Mouse (Mus musculus) testis, adult 2 months (tissue): Measurements from ENCODE around the gene Trim63. TPM values are rescaled to one million over a fixed set of nuclear protein-coding genes. Genes with fewer than 3 reads are reported as not detected.

Experiments used
- H3K27ac ChIP-seq: fragments of 200-500 bp; 2 replicates; pipeline ENCODE4 v1.5.1; 2012; ENCODE audit warnings: low read depth, low read length; ENCODE audit not compliant: control insufficient read depth, insufficient read depth
- H3K27me3 ChIP-seq: fragments of 200-500 bp; 2 replicates; pipeline ENCODE4 v1.6.1; 2012; ENCODE audit warnings: mild to moderate bottlenecking, low read length, moderate library complexity; ENCODE audit not compliant: control insufficient read depth, insufficient read depth
- H3K36me3 ChIP-seq: fragments of 200-500 bp; 2 replicates; pipeline ENCODE4 v1.6.1; 2012; ENCODE audit warnings: mild to moderate bottlenecking, low read length; ENCODE audit not compliant: control insufficient read depth, insufficient read depth
- H3K4me1 ChIP-seq: fragments of 200-500 bp; 2 replicates; pipeline ENCODE4 v1.6.1; 2012; ENCODE audit warnings: low read length; ENCODE audit not compliant: control insufficient read depth, insufficient read depth
- H3K4me3 ChIP-seq: fragments of 200-500 bp; 2 replicates; pipeline ENCODE4 v1.5.1; 2012; ENCODE audit warnings: low read depth, mild to moderate bottlenecking, low read length, moderate library complexity, mixed read lengths; ENCODE audit not compliant: control insufficient read depth
- CTCF ChIP-seq: fragments of 200-500 bp; IDR thresholded peaks from 2 replicates; pipeline ENCODE4 v1.5.1; 2012; ENCODE audit warnings: low read depth, mild to moderate bottlenecking, inconsistent platforms, low read length, moderate library complexity; ENCODE audit not compliant: control insufficient read depth, insufficient read depth, insufficient replicate concordance
- POLR2A ChIP-seq: fragments of 200-500 bp; IDR thresholded peaks from 2 replicates; pipeline ENCODE4 v1.6.1; 2012; ENCODE audit warnings: low read depth, mild to moderate bottlenecking, inconsistent platforms, low read length, moderate library complexity; ENCODE audit not compliant: control insufficient read depth
- polyA plus RNA-seq: library from polyadenylated mRNA; depleted of rRNA; stranded (reverse); fragments of >200 nt; gene quantifications from 2 replicates; pipeline ENCODE4 v1.2.3, GENCODE M21; 2012; rRNA removed

Trim63 gene
- polyA plus RNA-seq, 1 experiment = 1.6 TPM

- Histone ChIP-seq H3K27ac (no peak overlapping the region), H3K27me3 (no peaks in the 10 kb centered on the region; the same call in 1 of the 2 replicates)
- TF ChIP-seq CTCF (no peak), POLR2A (no peak)
These were observed 57.4 kb downstream of the Trim63 start for GRCm38 (mm10) chr4:134372294-134372747.

GRCm38 (mm10) chr4:134373295-134373694 lies 58.4 kb downstream of the Trim63 start:
- peaks cover 10% of the 10 kb centered on the region for H3K4me1 ChIP-seq
- TF ChIP-seq POLR2A (no peak), CTCF (no peak)
- no peaks in the 10 kb centered on the region for H3K36me3 ChIP-seq
- no peak overlapping the region for H3K4me3 ChIP-seq
- no peak overlapping the region for H3K27ac ChIP-seq
- H3K27me3 ChIP-seq = no peaks in the 10 kb centered on the region; the same call in 1 of the 2 replicates

More at GRCm38 (mm10) chr4:134372294-134372747, 57.4 kb downstream of the Trim63 start:
- Histone ChIP-seq H3K36me3 (no peaks in the 10 kb centered on the region), H3K4me3 (peak overlapping the region; percentile 60), H3K4me1 (peaks cover 10% of the 10 kb centered on the region)

DNA sequence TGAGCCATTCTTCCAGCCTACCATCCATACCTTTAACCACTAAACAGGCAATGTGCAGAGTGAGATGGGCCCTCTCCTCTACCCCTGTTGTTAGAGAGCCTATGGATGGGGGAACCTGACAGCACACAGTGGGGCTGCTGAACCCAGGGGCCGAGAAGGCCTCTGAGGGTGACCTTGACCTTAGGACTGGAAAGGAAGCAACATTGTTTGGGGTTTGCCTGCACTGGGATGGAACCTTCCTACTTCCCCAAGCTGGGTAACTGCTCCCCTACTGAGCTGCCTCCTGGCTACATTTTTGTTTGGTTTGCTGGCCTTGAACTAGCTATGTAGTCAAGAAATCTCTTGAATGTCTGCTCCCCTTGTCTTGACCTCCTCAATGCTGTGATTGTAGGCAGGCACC lies 59.4 kb downstream of the Trim63 start:
- Histone ChIP-seq H3K4me1 (peaks cover 10% of the 10 kb centered on the region), H3K27me3 (no peaks in the 10 kb centered on the region; the same call in 1 of the 2 replicates), H3K4me3 (no peak overlapping the region), H3K27ac (no peak overlapping the region), H3K36me3 (no peaks in the 10 kb centered on the region)
- TF ChIP-seq CTCF (no peak), POLR2A (no peak)

- Histone ChIP-seq H3K27me3 (no peaks in the 10 kb centered on the region), H3K27ac (no peak overlapping the region), H3K36me3 (no peaks in the 10 kb centered on the region), H3K4me1 (no peaks in the 10 kb centered on the region), H3K4me3 (no peak overlapping the region)
- TF ChIP-seq POLR2A (no peak), CTCF (no peak)
These were observed 63.2 kb downstream of the Trim63 start for GRCm38 (mm10) chr4:134378089-134378615.

Other genes starting within 250 kb of the Trim63 start
- gene Cd52, start 220.0 kb upstream of the Trim63 start, polyA plus RNA-seq = 2.0 and 660 TPM in 2 replicates
- gene Ubxn11, start 212.6 kb upstream of the Trim63 start, polyA plus RNA-seq = 457 and 483 TPM in 2 replicates
- 85.6 and 157 TPM in 2 replicates for gene Sh3bgrl3, start 186.3 kb upstream of the Trim63 start, polyA plus RNA-seq
- gene Cep85, start 128.0 kb upstream of the Trim63 start, polyA plus RNA-seq = 110 and 114 TPM in 2 replicates
- not detected in 2 replicates for gene Gm7534, start 112.1 kb upstream of the Trim63 start, polyA plus RNA-seq
- 126 and 129 TPM in 2 replicates for gene Catsper4, start 87.7 kb upstream of the Trim63 start, polyA plus RNA-seq
- 0.88 and 1.2 TPM in 2 replicates for gene Cnksr1, start 76.7 kb upstream of the Trim63 start, polyA plus RNA-seq
- gene E130218I03Rik, start 71.5 kb upstream of the Trim63 start, polyA plus RNA-seq = 0.11 and 0.26 TPM in 2 replicates
- gene Zfp593, start 69.5 kb upstream of the Trim63 start, polyA plus RNA-seq = 7.5 and 9.7 TPM in 2 replicates
- gene Gm30191, start 68.2 kb upstream of the Trim63 start, polyA plus RNA-seq = 0.25 TPM in 1 of 2 replicates, not detected in the other
- 1.9 and 2.7 TPM in 2 replicates for gene Grrp1, start 61.0 kb upstream of the Trim63 start, polyA plus RNA-seq
- 6.2 and 6.4 TPM in 2 replicates for gene Pdik1l, start 27.2 kb upstream of the Trim63 start, polyA plus RNA-seq
- gene Slc30a2, start 28.1 kb downstream of the Trim63 start, polyA plus RNA-seq = 19.1 and 21.3 TPM in 2 replicates
- gene Extl1, start 68.7 kb downstream of the Trim63 start, polyA plus RNA-seq = 0.25 and 0.26 TPM in 2 replicates
- gene Pafah2, start 81.2 kb downstream of the Trim63 start, polyA plus RNA-seq = 36.0 and 37.2 TPM in 2 replicates
- 109 and 126 TPM in 2 replicates for gene Stmn1, start 153.2 kb downstream of the Trim63 start, polyA plus RNA-seq
- 65.0 and 67.1 TPM in 2 replicates for gene Paqr7, start 181.6 kb downstream of the Trim63 start, polyA plus RNA-seq
- 3.7 and 3.8 TPM in 2 replicates for gene Aunip, start 195.9 kb downstream of the Trim63 start, polyA plus RNA-seq
- 286 and 306 TPM in 2 replicates for gene Mtfr1l, start 220.3 kb downstream of the Trim63 start, polyA plus RNA-seq
- 1.4 and 1.6 TPM in 2 replicates for gene Selenon, start 237.0 kb downstream of the Trim63 start, polyA plus RNA-seq